Mouse (Mus musculus) heart, postnatal 0 days (tissue): ENCODE measurements around the gene Cks1b. TPM values are rescaled to one million over a fixed set of nuclear protein-coding genes. Genes with fewer than 3 reads are reported as not detected.

Experiments used
- ATAC-seq: fragments of 200-750 bp; cut with Nextera tagmentation; 2 replicates; pipeline ENCODE4 v1.8.0; 2017; ENCODE audit warnings: low read depth, moderate number of reproducible peaks, moderate library complexity; ENCODE audit not compliant: insufficient read depth
- DNase-seq: peaks from one replicate; pipeline ENCODE4 v3.0.0-alpha.2; 2016; ENCODE audit warnings: low spot score
- H3K27ac ChIP-seq: fragments of 300-500 bp; sonication (generic); 2 replicates; pipeline ENCODE4 v1.5.1; 2014; ENCODE audit warnings: low read depth, mild to moderate bottlenecking
- H3K27me3 ChIP-seq: fragments of 300-500 bp; sonication (generic); 2 replicates; pipeline ENCODE4 v1.6.1; 2014; ENCODE audit warnings: low read length, mixed read lengths; ENCODE audit not compliant: control insufficient read depth, insufficient read depth
- H3K36me3 ChIP-seq: fragments of 300-500 bp; sonication (generic); replicated peaks from 2 replicates; pipeline ENCODE4 v1.6.1; 2014; ENCODE audit warnings: low read length, mixed read lengths; ENCODE audit not compliant: control insufficient read depth, insufficient read depth
- H3K4me1 ChIP-seq: fragments of 300-500 bp; sonication (generic); 2 replicates; pipeline ENCODE4 v1.6.1; 2014; ENCODE audit warnings: antibody characterized with exemption; ENCODE audit not compliant: control insufficient read depth, insufficient read depth
- H3K4me2 ChIP-seq: fragments of 300-500 bp; sonication (generic); 2 replicates; pipeline ENCODE4 v1.6.1; 2014; ENCODE audit warnings: low read depth, mild to moderate bottlenecking, low read length, moderate library complexity
- H3K4me3 ChIP-seq: fragments of 300-500 bp; sonication (generic); 2 replicates; pipeline ENCODE4 v1.5.1; 2014; ENCODE audit warnings: low read depth, low read length
- H3K9ac ChIP-seq: fragments of 300-500 bp; sonication (generic); replicated peaks from 2 replicates; pipeline ENCODE4 v1.6.1; 2014; ENCODE audit warnings: low read depth, low read length, mixed read lengths
- H3K9me3 ChIP-seq: fragments of 300-500 bp; sonication (generic); replicated peaks from 2 replicates; pipeline ENCODE4 v1.6.1; 2016; ENCODE audit warnings: low read length; ENCODE audit not compliant: control insufficient read depth
- CTCF ChIP-seq: IDR thresholded peaks from 2 replicates; pipeline ENCODE4 v1.5.1; 2016; ENCODE audit warnings: antibody characterized with exemption, control low read depth, low read depth
- EP300 ChIP-seq: IDR thresholded peaks from 2 replicates; pipeline ENCODE4 v1.6.1; 2016; ENCODE audit warnings: antibody characterized with exemption, low read depth
- WGBS: fragments of 180-500 bp; shearing (Covaris S2); extraction: QIAGEN DNeasy Blood & Tissue Kit; methylation state at CpG from one replicate; pipeline ENCODE4 v1.1.7; 2014; 5-methylcytosine and 5-hydroxymethylcytosine counted together
- polyA plus RNA-seq: library from polyadenylated mRNA; unstranded; fragments of >200 nt; fragmentation: Nextera tagmentation; extraction: Ambion mirVana; gene quantifications from 2 replicates; pipeline ENCODE4 v1.2.1, GENCODE M21; 2015
- total RNA-seq: library from RNA; depleted of rRNA; stranded (reverse); fragments of >200 nt; gene quantifications from 2 replicates; pipeline ENCODE4 v1.2.3, GENCODE M21; 2014; ENCODE audit warnings: low replicate concordance

The Cks1b gene
- total and polyA plus RNA-seq, 2 experiments from 2014 or later = 83.7 to 127 TPM

- Histone ChIP-seq H3K27ac (no peak overlapping the region), H3K4me3 (no peak overlapping the region), H3K36me3 (no peaks in the 10 kb centered on the region), H3K4me1 (peaks cover 24% of the 10 kb centered on the region), H3K9me3 (no peaks in the 10 kb centered on the region), H3K4me2 (no peak overlapping the region), H3K9ac (no peak overlapping the region), H3K27me3 (no peaks in the 10 kb centered on the region)
- DNase-seq = no peak
- 76% methylated on average over 17 of the region's 17 CpGs for WGBS
- no peak for TF ChIP-seq EP300
- TF ChIP-seq CTCF = no peak
- ATAC-seq = no peak
These were observed 31.5 kb downstream of the Cks1b start for GRCm38 (mm10) chr3:89386438-89387420.

DNA sequence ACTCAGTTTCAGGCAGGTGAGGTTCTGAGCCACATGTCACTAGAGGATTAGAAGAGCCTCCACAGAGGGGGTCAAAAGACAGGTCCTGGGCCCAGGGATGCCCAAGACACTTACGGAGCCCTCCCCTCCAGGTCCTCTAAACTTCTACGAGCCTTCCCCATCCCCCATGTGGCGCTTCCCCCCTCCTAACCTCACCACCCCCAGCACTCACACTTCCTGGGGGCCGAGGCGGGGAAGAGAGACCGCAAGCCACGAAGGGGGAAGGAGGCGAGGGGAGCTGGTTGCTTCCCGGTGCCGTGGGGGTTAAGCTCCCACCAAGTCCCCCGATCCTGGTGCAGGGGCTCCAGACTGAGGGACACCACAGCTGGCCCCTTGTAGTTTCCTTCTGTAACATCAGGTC lies 32.7 kb downstream of the Cks1b start:
- 67% methylated on average over 11 of the region's 11 CpGs for WGBS
- H3K4me2 ChIP-seq = no peak overlapping the region
- TF ChIP-seq CTCF = no peak
- TF ChIP-seq EP300 = no peak
- H3K27ac ChIP-seq = no peak overlapping the region
- no peaks in the 10 kb centered on the region for H3K9me3 ChIP-seq
- peaks cover 15% of the 10 kb centered on the region for H3K4me1 ChIP-seq
- peaks cover 6% of the 10 kb centered on the region for H3K36me3 ChIP-seq
- H3K27me3 ChIP-seq = no peaks in the 10 kb centered on the region
- ATAC-seq (no peak), DNase-seq (no peak)
- no peak overlapping the region for H3K9ac ChIP-seq
- H3K4me3 ChIP-seq = no peak overlapping the region

- no peak overlapping the region for H3K27ac ChIP-seq
These were observed 33.7 kb downstream of the Cks1b start for GRCm38 (mm10) chr3:89384331-89385076.

GRCm38 (mm10) chr3:89383651-89384255 lies 34.4 kb downstream of the Cks1b start:
- H3K9ac ChIP-seq = no peak overlapping the region
- ATAC-seq (no peak), DNase-seq (no peak)
- TF ChIP-seq CTCF (no peak), EP300 (no peak)
- H3K9me3 ChIP-seq = no peaks in the 10 kb centered on the region
- WGBS = 82% methylated on average over 5 of the region's 5 CpGs
- H3K4me2 ChIP-seq = no peak overlapping the region
- H3K27me3 ChIP-seq = no peaks in the 10 kb centered on the region
- 0 out of 2 replicates have a peak, but pooled peaks cover 8% of the 10 kb centered on the region for H3K4me1 ChIP-seq
- no peak overlapping the region for H3K27ac ChIP-seq
- peaks cover 11% of the 10 kb centered on the region for H3K36me3 ChIP-seq
- H3K4me3 ChIP-seq = no peak overlapping the region

More at GRCm38 (mm10) chr3:89384331-89385076, 33.7 kb downstream of the Cks1b start:
- ATAC-seq (no peak), DNase-seq (no peak)
- H3K27me3 ChIP-seq = no peaks in the 10 kb centered on the region
- H3K9me3 ChIP-seq = no peaks in the 10 kb centered on the region
- 84% methylated on average over 11 of the region's 12 CpGs for WGBS
- 0 out of 2 replicates have a peak, but pooled peaks cover 8% of the 10 kb centered on the region for H3K4me1 ChIP-seq
- H3K4me2 ChIP-seq = no peak overlapping the region
- TF ChIP-seq CTCF (no peak), EP300 (no peak)
- peaks cover 11% of the 10 kb centered on the region for H3K36me3 ChIP-seq
- H3K9ac ChIP-seq = no peak overlapping the region
- no peak overlapping the region for H3K4me3 ChIP-seq

- 64% methylated on average over 5 of the region's 5 CpGs for WGBS
- TF ChIP-seq CTCF = no peak
- no peak for TF ChIP-seq EP300
- Histone ChIP-seq H3K9ac (no peak overlapping the region), H3K27me3 (no peaks in the 10 kb centered on the region), H3K36me3 (peaks cover 11% of the 10 kb centered on the region), H3K9me3 (no peaks in the 10 kb centered on the region), H3K4me3 (no peak overlapping the region), H3K27ac (no peak overlapping the region), H3K4me2 (no peak overlapping the region), H3K4me1 (peaks cover 8% of the 10 kb centered on the region; the same call in 1 of the 2 replicates)
- no peak for ATAC-seq
- no peak for DNase-seq
These were observed 35.2 kb downstream of the Cks1b start for GRCm38 (mm10) chr3:89382950-89383349.
